Mouse (Mus musculus): ENCODE results near the gene Gm3618.
"Not testable (repeated sequence)": the region's sequence is repeated elsewhere in the genome, so short reads cannot be mapped to it uniquely, and the experiment has no call there.

DNA sequence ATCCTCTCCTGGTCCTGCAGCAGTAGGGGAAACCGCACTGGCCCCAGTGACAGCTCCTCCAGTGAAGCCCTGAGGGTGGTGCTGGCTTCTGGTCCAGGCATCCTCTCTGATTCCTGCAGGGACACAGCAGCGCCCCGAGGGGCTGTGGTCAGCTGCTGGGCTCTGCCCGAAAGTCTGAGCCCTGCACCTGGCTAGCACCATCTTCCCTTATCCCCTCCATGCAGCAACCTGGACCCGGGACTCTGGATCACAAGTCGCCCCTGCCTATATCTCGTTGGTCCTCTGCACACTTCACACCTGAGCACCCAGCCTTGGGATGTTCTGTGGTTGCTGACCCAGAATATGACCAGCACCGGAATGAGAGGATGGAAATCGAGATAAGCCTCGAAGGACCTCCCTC is at the start of gene Gm3618:
- TF ChIP-seq POLR2A (IDR thresholded peaks at IDR 0.05; ENCODE audit: low read depth, low read length); CTCF (IDR thresholded peaks at IDR 0.05; ENCODE audit: extremely low read depth, insufficient read depth, insufficient read length, insufficient replicate concordance): not testable (repeated sequence)

Measured in spleen, adult 2 months (tissue).